Mouse (Mus musculus) E14TG2a.4 (cell line): ENCODE results near the gene Man2a1.

ENCODE experiments used
- H3K27me3 ChIP-seq: 2 replicates; pipeline ENCODE4 v1.6.1; 2014; ENCODE audit warnings: low read length, control low read depth; ENCODE audit not compliant: insufficient read depth
- H3K36me3 ChIP-seq: 2 replicates; pipeline ENCODE4 v1.6.1; 2014; ENCODE audit warnings: low read length, control low read depth; ENCODE audit not compliant: insufficient read depth
- H3K4me1 ChIP-seq: replicated peaks from 2 replicates; pipeline ENCODE4 v1.6.1; 2014; ENCODE audit warnings: low read depth, low read length, control low read depth
- H3K4me3 ChIP-seq: replicated peaks from 2 replicates; pipeline ENCODE4 v1.5.1; 2014; ENCODE audit warnings: mild to moderate bottlenecking, low read length
- H3K9me3 ChIP-seq: 2 replicates; pipeline ENCODE4 v1.6.1; 2014; ENCODE audit warnings: low read length, control low read depth
- CTCF ChIP-seq: conservative IDR thresholded peaks from 2 replicates; pipeline ENCODE4 v1.5.1; 2014; ENCODE audit warnings: low read length
- NANOG ChIP-seq: IDR thresholded peaks from 2 replicates; pipeline ENCODE4 v1.6.1; 2014; ENCODE audit warnings: borderline replicate concordance, low read length, mixed read lengths
- POU5F1 ChIP-seq: IDR thresholded peaks from 2 replicates; pipeline ENCODE4 v1.6.1; 2014; ENCODE audit warnings: low read length, borderline replicate concordance

The Man2a1 gene

GRCm38 (mm10) chr17:64716318-64716717, 115.8 kb downstream of the Man2a1 start:
- TF ChIP-seq NANOG: no peak
- no peak for TF ChIP-seq POU5F1
- no peak for TF ChIP-seq CTCF
- Histone ChIP-seq H3K4me1 (no peaks in the 10 kb centered on the region), H3K36me3 (peaks cover 33% of the 10 kb centered on the region), H3K4me3 (no peak overlapping the region), H3K27me3 (no peaks in the 10 kb centered on the region), H3K9me3 (no peaks in the 10 kb centered on the region)

GRCm38 (mm10) chr17:64719760-64720159, 119.2 kb downstream of the Man2a1 start:
- Histone ChIP-seq H3K36me3 (peaks cover 14% of the 10 kb centered on the region), H3K9me3 (no peaks in the 10 kb centered on the region), H3K4me3 (no peak overlapping the region), H3K4me1 (no peaks in the 10 kb centered on the region), H3K27me3 (no peaks in the 10 kb centered on the region)
- TF ChIP-seq CTCF (no peak), POU5F1 (no peak), NANOG (no peak)

DNA sequence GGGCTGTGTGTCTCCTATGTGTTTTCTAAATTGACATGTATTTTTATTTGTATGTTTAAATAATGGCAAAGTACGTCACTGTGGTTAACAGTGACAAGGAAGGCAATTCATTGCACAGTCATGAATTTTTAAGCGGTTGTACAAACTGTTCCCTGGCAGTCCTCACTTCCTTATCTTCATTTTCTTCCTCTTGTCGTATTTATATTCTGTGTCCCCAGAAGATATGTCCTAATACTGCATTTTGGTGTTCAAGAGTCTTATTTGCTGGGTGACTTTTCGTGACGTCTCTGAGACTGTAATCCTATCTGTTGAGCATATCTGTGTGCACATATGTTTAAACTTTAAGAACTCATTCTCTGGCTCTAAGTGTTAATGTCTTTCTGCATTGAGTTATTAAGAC, 120.6 kb downstream of the Man2a1 start:
- no peak overlapping the region for H3K4me3 ChIP-seq
- H3K36me3 ChIP-seq: peaks cover 14% of the 10 kb centered on the region
- TF ChIP-seq CTCF: no peak
- TF ChIP-seq NANOG: no peak
- no peak for TF ChIP-seq POU5F1

DNA sequence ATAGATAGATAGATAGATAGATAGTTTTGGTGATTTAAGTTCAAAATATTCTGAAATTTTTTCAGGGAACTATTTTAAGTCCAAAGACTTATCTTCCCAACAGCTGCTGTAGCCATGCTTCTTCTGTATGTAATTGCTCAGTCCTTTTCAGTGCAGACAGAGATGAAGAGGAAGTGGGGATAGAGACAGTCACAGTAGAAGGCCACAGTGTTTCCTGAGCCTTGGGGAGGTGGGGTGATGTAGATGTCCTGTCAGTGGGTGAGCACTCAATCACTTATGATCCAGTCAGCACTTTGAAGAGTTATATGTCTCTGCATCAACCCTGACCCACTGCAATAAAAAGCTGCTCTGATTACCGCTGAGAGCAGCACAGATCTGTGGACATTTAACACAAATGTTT, 122.6 kb downstream of the Man2a1 start:
- no peak for TF ChIP-seq NANOG
- TF ChIP-seq POU5F1: no peak
- no peak for TF ChIP-seq CTCF
- H3K27me3 ChIP-seq: no peaks in the 10 kb centered on the region
- no peak overlapping the region for H3K4me3 ChIP-seq
- no peaks in the 10 kb centered on the region for H3K9me3 ChIP-seq
- peaks cover 14% of the 10 kb centered on the region for H3K36me3 ChIP-seq
- H3K4me1 ChIP-seq: no peaks in the 10 kb centered on the region

More for the DNA sequence above, 120.6 kb downstream of the Man2a1 start:
- no peaks in the 10 kb centered on the region for H3K4me1 ChIP-seq
- no peaks in the 10 kb centered on the region for H3K27me3 ChIP-seq
- no peaks in the 10 kb centered on the region for H3K9me3 ChIP-seq

DNA sequence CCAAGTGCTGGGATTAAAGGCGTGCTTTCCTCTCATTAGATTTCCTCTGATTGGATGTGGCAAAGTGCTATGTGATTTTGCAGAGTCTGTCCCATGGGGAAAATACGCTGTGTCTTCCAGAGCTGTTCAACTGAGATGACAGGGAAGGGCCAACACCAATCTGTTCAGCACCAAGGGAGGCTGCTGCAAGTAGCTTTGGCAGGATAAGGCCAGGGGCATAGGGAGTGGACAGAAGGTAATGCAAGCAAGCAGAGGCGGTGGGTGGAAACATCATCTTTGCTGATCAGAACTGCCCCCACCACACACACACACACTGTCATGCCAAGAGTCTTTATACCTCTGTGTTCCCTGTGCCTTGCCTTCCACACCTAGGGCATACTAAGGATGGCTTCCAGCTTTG, 124.7 kb downstream of the Man2a1 start:
- Histone ChIP-seq H3K36me3 (peaks cover 14% of the 10 kb centered on the region), H3K27me3 (no peaks in the 10 kb centered on the region)
- TF ChIP-seq NANOG: no peak
- TF ChIP-seq POU5F1: no peak
- no peak for TF ChIP-seq CTCF

GRCm38 (mm10) chr17:64726032-64726431, 125.5 kb downstream of the Man2a1 start:
- no peaks in the 10 kb centered on the region for H3K4me1 ChIP-seq

More for the DNA sequence above, 124.7 kb downstream of the Man2a1 start:
- Histone ChIP-seq H3K9me3 (no peaks in the 10 kb centered on the region), H3K4me3 (no peak overlapping the region), H3K4me1 (no peaks in the 10 kb centered on the region)

GRCm38 (mm10) chr17:64735492-64735891, 135.0 kb downstream of the Man2a1 start:
- Histone ChIP-seq H3K27me3 (no peaks in the 10 kb centered on the region), H3K4me3 (no peak overlapping the region), H3K4me1 (no peaks in the 10 kb centered on the region), H3K9me3 (no peaks in the 10 kb centered on the region), H3K36me3 (peaks cover 12% of the 10 kb centered on the region; the same call in 1 of the 2 replicates)
- TF ChIP-seq NANOG (no peak), CTCF (no peak), POU5F1 (no peak)

More at GRCm38 (mm10) chr17:64726032-64726431, 125.5 kb downstream of the Man2a1 start:
- TF ChIP-seq POU5F1 (no peak), NANOG (no peak), CTCF (no peak)
- H3K9me3 ChIP-seq: no peaks in the 10 kb centered on the region
- H3K4me3 ChIP-seq: no peak overlapping the region
- H3K27me3 ChIP-seq: no peaks in the 10 kb centered on the region
- H3K36me3 ChIP-seq: peaks cover 14% of the 10 kb centered on the region

DNA sequence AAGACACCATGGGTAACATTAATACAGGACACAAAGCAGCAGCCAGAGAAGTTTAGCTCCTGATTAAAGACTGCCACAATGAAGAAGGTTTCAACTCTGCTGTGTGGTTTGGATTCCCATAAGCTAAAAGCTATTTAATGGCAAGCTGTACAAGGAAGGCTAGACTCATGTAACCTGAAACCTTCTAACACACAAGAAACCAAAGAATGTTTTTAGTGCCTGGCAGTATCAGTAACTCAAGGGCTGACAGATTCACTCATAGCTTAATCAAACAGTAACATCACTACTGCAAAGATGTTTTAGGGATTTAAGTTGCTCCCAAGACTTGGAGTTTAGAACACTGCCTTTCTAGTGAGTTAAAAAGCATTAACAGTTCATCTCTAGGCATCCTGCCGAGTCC, 137.4 kb downstream of the Man2a1 start:
- Histone ChIP-seq H3K27me3 (no peaks in the 10 kb centered on the region), H3K4me1 (no peaks in the 10 kb centered on the region), H3K36me3 (peaks cover 37% of the 10 kb centered on the region), H3K4me3 (no peak overlapping the region), H3K9me3 (no peaks in the 10 kb centered on the region)
- TF ChIP-seq POU5F1 (no peak), NANOG (no peak), CTCF (no peak)

- Histone ChIP-seq H3K4me3 (no peak overlapping the region), H3K4me1 (no peaks in the 10 kb centered on the region)
- TF ChIP-seq NANOG (no peak), CTCF (no peak), POU5F1 (no peak)
These were observed 138.6 kb downstream of the Man2a1 start for GRCm38 (mm10) chr17:64739129-64739528.

More at GRCm38 (mm10) chr17:64739129-64739528, 138.6 kb downstream of the Man2a1 start:
- peaks cover 48% of the 10 kb centered on the region for H3K36me3 ChIP-seq
- H3K27me3 ChIP-seq: no peaks in the 10 kb centered on the region
- H3K9me3 ChIP-seq: no peaks in the 10 kb centered on the region
